Mouse (Mus musculus) ovary, postnatal 14 days (tissue): ENCODE measurements around the gene Got1.

Source experiments
- DNase-seq: peaks from one replicate; pipeline ENCODE4 v3.0.0; 2022; ENCODE audit warnings: low spot score

Gene Got1

DNA sequence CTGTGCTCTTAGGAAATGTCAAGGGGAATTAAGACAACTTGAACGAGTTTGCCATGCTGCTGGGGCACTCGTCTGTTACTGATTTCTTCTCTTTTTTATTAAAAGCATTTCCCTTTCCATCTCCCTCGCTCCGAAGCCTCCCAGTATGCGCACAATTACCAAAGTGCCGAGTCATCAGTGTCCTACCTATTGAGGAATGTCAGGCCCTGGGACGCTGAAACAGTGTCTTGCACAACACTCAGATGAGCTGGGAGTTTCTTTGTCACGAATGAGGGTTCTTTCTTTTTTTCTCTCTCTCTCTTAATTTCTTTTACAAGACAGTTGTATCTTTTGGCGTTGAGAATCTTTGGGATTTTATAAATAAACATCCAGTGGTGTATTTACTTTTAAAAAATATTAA, 43.9 kb downstream of the Got1 start:
- no peak for DNase-seq

DNA sequence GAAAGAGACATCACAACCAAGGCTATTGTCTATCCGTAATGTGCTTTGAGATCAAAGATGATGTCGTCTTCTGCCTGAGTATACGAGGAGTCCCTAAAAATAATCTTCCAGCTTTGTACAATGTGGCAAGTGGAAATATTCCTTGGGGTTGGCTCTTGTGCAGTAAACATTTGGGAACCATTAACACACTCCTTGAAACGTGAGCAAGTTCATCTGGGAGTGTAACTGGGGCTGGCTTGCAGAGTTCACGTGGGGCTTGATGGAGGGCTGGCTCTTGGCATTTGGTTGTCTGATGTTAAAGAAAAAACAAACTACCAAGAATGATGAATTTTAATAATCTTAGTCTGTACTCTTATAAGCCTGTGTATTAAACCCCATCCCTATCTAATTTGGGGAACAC, 45.0 kb downstream of the Got1 start:
- no peak for DNase-seq

DNA sequence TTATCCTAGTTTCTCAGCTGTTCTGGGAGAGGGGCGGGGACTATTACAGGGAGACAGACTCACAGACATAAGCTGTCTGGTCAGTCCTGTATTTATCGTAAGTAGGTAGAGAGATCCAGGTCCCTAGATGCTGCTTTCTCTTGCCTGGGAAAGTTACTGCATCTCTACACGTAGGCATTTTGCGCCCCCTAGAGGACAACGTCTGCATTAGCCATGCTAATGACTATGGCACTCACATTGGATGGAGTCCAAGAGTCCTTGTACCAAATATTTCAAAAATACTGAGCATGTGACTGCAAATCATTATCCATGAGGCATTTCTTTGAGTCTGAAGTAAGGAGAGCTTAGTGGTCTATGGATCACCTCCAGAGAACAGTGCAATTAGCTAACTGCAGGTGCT, 45.5 kb downstream of the Got1 start:
- peak; percentile 42 for DNase-seq

GRCm38 (mm10) chr19:43477436-43477835, 47.0 kb downstream of the Got1 start:
- DNase-seq = no peak

DNA sequence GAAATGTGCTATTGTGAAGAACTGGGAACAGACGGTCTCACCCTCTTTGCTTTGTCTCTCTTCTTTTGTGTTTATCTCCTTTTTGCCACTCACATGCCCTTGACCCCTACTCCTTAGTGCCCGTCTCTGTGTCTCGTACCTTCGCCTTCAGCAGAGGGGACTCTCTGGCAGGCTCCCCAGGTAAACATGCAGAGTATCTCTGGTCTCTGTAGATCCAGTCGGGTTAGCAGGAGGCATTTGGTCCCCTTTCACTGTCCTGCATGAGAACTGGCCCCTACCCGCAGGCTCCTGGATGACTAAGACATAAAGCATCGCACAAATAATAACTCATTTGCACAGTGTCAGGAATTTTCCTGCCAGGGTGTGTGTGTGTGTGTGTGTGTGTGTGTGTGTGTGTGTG, 48.3 kb downstream of the Got1 start:
- no peak for DNase-seq

GRCm38 (mm10) chr19:43475642-43476041, 48.8 kb downstream of the Got1 start:
- no peak for DNase-seq

DNA sequence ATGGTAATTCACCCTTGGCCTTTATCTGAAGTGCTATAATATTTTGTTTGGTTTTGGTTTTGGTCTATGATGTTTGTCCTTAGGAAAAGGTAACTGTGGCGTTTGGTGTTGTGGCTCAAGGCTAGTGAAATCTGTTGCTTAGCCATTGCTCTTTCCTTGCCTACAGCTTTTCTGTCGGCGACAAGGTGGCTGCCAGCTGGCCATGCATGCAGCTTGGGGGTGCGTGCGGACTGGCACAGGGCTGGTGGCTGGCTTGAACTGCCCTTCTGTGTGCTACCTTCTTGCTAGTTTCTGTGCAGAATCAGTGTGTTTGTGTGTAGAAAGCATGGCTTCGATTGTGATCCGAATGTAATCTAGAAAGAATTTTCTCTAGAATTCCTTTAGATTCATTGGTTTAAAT, 51.6 kb downstream of the Got1 start:
- no peak for DNase-seq

DNA sequence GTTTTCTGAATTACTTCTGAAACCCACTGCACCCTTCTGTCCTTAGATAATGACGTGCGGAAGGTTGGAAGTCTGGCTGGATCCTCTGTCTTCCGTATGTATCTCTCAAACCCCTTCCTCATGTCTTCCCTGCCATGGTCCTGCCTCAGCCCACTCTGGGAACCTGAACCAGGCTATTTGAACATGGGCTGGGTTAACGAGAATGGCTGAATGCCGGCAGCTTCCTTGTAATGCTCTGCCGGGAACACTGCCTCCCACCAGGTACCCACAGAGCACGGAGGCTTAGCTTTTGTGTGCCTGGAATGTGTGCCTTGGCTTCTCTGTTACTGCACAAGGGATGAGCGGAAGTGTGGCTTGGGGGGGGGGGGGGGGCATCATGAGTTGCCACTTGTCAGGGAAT, 52.1 kb downstream of the Got1 start:
- no peak for DNase-seq

DNA sequence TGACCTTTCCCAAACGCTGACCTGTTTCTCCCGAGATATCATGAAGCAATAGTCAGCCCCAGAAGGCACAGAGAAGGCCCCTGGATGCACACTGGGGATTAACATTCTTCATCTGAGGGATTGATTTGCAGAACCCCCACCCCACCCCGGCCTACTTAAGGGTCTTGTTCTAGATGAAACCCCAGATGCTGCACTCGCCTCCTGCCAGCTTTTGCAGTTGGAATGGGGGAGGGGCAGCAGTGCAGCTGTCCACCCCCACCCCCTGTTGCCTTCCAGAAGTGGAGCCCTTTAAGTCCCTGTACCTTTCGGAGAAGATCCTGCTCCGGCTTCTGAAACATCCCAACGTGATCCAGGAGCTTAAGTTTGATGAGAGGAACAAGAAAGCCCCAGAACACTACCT, 55.1 kb downstream of the Got1 start:
- no peak for DNase-seq

DNA sequence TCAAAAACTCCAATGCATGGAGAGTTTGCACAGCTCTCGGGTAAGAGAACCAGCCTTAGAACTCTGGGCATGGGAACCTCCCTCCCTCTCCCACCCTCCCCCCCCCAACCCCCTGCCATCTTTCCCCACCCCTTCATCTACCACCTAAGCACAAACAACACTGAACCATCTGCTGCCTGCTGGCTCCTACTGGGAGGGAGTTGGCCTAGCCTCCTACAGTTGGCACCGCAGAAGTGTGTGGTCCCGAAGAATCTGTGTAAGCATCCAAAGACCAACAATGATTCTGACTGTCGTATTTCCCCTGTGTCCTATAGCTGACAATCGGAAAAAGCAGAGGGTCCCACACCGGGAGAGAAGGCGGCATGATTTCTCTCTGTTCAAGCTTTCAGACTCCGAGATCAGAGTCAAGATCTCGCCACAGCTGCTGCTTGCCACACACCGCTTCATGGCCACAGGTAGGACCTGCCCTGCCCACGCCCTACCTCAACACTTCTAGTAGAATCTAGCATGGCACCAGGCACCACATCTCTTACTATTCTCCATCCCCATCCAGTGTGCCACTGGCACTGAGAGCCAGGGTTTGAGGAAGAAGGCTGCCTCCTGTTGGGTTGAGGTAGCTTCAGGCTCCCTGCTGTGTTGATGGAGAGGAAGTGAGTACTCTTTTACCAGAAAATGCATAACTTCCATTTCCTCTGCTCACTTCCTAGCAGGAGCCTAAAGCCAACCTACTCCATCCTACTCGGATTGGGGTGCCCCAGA, 56.3 kb downstream of the Got1 start:
- DNase-seq = no peak

DNA sequence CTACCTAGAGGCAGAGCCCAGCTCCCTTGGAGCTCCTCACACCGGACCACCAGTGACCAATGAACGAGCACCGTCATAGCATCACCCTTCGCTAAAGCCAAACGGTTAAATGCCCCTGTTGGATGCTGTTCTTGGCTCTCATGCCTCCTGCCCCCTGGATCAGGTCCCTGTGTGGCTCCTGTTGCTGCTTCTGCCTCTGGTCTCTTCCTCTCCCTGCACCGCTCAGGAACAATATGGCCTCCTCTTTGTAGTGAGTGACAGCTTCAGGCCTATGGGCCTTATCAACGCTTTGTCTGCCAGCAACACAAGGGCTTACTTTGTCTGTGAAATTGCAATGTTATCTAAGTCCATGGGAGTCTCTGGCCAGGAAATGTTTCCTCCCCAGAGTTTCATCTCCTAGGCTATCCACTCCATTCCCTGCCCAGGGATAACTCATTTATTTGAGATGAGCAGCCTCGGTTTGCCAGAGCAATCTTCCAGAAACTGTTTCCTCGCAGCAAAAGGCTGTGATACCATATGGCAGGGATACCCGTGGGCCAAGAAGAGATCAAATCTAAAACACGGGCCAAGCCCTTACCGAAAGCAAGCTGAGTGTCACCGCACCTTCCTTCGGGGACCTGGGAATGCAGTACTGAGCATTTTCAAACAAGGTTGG, 58.7 kb downstream of the Got1 start:
- DNase-seq = no peak

- DNase-seq = no peak
Observed at GRCm38 (mm10) chr19:43465076-43465475, 59.3 kb downstream of the Got1 start.

GRCm38 (mm10) chr19:43464294-43464687, 60.1 kb downstream of the Got1 start:
- no peak for DNase-seq

DNA sequence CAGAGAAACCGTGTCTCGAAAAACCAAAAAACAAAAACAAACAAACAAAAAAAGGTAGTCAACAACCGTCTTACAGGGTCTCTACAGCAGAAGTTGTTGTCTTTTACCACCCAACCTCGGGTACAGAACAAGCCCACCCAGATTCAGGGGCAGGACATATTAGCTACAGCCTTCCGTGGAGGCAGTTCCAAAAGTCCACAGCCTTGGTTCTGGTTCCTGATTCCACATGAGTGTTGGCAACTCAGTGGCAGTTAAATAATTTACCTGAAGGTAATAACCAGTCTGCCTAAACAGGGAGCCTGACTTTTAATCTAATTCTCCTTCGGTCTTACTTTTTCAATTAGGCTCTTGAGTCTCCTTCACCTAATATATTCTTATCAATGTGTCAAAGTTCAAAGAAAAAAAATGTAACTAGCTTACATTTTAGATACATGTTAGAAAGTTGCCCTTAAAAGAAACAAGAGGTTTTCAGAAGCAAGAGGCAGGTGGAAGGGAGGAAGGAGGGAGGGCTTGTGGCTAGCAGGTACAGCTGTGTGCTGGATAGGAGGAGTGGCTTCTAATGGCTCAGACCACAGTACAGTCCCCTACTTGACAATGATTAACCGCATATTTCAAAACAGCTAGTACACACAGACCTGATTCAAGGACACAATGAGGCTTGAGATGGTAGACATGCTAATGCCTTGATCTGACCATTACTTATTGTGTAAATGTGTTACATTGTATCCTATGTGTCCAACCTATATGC, 60.7 kb downstream of the Got1 start:
- no peak for DNase-seq

GRCm38 (mm10) chr19:43462141-43462540, 62.3 kb downstream of the Got1 start:
- DNase-seq = no peak

- DNase-seq = no peak
Observed at GRCm38 (mm10) chr19:43460481-43460880, 63.9 kb downstream of the Got1 start.

- no peak for DNase-seq
Observed at GRCm38 (mm10) chr19:43459948-43460347, 64.5 kb downstream of the Got1 start.

DNA sequence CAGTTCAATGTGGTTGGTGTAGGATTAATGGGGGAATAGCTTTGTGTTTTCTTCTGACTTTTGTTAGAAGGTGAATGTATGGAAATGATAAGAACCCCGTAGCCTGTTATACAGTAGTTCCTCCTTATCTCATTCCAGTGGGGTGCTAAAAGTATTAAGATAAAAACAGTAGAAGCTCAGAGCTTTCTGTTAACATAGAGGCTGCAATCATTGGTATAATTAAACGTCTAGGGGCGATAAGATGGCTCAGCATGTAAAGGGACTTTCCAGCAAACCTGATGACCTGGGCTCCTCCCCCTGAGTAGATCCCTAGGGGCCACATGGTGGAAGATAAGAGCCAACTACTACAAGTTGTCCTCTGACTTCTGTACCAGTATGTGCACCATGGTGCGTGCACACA, 71.4 kb downstream of the Got1 start:
- no peak for DNase-seq

DNA sequence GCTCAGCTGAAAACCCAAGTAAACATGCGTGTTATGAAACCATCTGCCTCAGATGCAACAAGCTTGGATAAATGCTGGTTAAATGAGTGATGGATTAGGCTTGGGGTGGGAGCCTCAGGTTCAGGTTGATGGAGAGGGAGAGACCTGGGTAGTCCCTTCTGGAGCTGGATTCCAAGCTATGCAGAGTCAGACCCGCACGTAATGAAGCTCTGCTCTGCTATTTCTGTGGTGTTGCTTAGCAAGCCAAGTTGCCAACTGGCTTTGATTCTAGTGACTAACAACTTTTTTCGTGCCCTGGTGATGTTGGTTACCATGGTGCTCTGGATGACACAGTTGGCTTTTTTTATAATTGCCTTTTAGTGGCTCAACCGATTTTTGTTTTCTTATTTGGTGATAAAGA, 72.2 kb downstream of the Got1 start:
- DNase-seq = no peak

GRCm38 (mm10) chr19:43451563-43451962, 72.8 kb downstream of the Got1 start:
- no peak for DNase-seq
